Mouse (Mus musculus): ENCODE data around the gene Mcrip2.
A peak's percentile ranks its signal among the peaks of the same experiment; 100 is the strongest.

DNA sequence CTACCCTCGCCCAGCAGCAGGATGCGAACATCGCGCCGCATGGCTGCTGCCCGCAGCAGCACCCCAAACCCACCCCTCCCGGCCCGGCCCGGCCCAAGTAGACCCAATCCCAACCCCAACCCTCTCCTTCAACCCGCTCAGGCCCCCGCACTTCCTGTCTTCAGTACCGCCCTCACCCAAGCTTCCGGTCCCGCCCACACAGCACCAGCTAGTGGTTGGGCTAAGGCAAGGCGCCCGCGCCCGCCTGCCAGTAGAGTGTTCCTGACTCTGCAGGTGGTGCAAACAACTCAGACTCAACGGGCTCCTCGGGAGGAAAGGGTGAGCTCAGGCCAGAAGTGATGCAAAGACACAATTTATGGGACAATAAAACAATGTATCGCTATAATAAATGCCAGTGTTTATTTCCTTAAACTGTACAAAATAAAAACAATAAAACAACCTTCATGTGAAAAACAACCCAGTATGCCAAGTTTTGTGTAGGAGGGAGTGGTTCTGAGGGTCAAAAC, 24.1 kb downstream of the Mcrip2 start, which contains the start of gene Rhot2:
- TF ChIP-seq POLR2A (IDR thresholded peaks at IDR 0.05; ENCODE audit: low read depth, low read length) = peak; percentile 93
- peak; percentile 52; the same call in 1 of the 2 replicates for TF ChIP-seq CTCF (IDR thresholded peaks at IDR 0.05; ENCODE audit: extremely low read depth, insufficient read length, insufficient replicate concordance, low read depth, low read length)

All from small intestine, adult 2 months (tissue).